Mouse (Mus musculus) G1E (cell line): Measurements from ENCODE around the gene Inpp5a.

Source experiments
- CTCF ChIP-seq: IDR thresholded peaks from 2 replicates; pipeline ENCODE4 v1.5.1; 2012; ENCODE audit warnings: low read depth, low read length, inconsistent platforms, mixed read lengths
- POLR2AphosphoS5 ChIP-seq: IDR thresholded peaks from 2 replicates; pipeline ENCODE4 v1.6.1; 2012; ENCODE audit warnings: low read depth, low read length, inconsistent platforms; ENCODE audit not compliant: insufficient replicate concordance
- TAL1 ChIP-seq: conservative IDR thresholded peaks from 2 replicates; pipeline ENCODE4 v1.6.1; 2012; ENCODE audit warnings: low read depth, low read length, inconsistent platforms, mixed read lengths

GRCm38 (mm10) chr7:139565998-139566397, 177.1 kb downstream of the Inpp5a start:
- no peak for TF ChIP-seq CTCF
- TF ChIP-seq TAL1 = no peak
- TF ChIP-seq POLR2AphosphoS5 = no peak
